Mouse (Mus musculus) intestine, embryonic 16.5 days (tissue): ENCODE data around the gene Rnpep. TPM values are rescaled to one million over a fixed set of nuclear protein-coding genes. Genes with fewer than 3 reads are reported as not detected.
A peak's percentile ranks its signal among the peaks of the same experiment; 100 is the strongest.

ENCODE experiments used
- ATAC-seq: fragments of 200-750 bp; cut with Nextera tagmentation; 2 replicates; pipeline ENCODE4 v1.8.0; 2017; ENCODE audit warnings: moderate TSS enrichment, moderate library complexity
- H3K27ac ChIP-seq: fragments of 300-500 bp; sonication (generic); 2 replicates; pipeline ENCODE4 v1.5.1; 2014; ENCODE audit warnings: mild to moderate bottlenecking, low read length
- H3K27me3 ChIP-seq: fragments of 300-500 bp; sonication (generic); replicated peaks from 2 replicates; pipeline ENCODE4 v1.6.1; 2014; ENCODE audit warnings: low read length, control low read depth, mixed read lengths; ENCODE audit not compliant: control insufficient read depth, insufficient read depth
- H3K36me3 ChIP-seq: fragments of 300-500 bp; sonication (generic); 2 replicates; pipeline ENCODE4 v1.6.1; 2014; ENCODE audit warnings: low read length, control low read depth; ENCODE audit not compliant: control insufficient read depth, insufficient read depth
- H3K4me1 ChIP-seq: fragments of 300-500 bp; sonication (generic); 2 replicates; pipeline ENCODE4 v1.6.1; 2014; ENCODE audit warnings: low read length, control low read depth, mixed read lengths; ENCODE audit not compliant: control insufficient read depth, insufficient read depth
- H3K4me2 ChIP-seq: fragments of 300-500 bp; sonication (generic); 2 replicates; pipeline ENCODE4 v1.6.1; 2014; ENCODE audit warnings: low read depth, low read length, control low read depth
- H3K4me3 ChIP-seq: fragments of 300-500 bp; sonication (generic); 2 replicates; pipeline ENCODE4 v1.5.1; 2014; ENCODE audit warnings: mild to moderate bottlenecking, low read length
- H3K9ac ChIP-seq: fragments of 300-500 bp; sonication (generic); 2 replicates; pipeline ENCODE4 v1.6.1; 2014; ENCODE audit warnings: low read depth, low read length
- H3K9me3 ChIP-seq: fragments of 300-500 bp; sonication (generic); 2 replicates; pipeline ENCODE4 v1.6.1; 2016; ENCODE audit warnings: low read length, control low read depth; ENCODE audit not compliant: control insufficient read depth
- WGBS: fragments of 180-500 bp; shearing (Covaris S2); extraction: QIAGEN DNeasy Blood & Tissue Kit; methylation state at CpG from one replicate; pipeline ENCODE4 v1.1.7; 2014; 5-methylcytosine and 5-hydroxymethylcytosine counted together
- polyA plus RNA-seq: library from polyadenylated mRNA; unstranded; fragments of >200 nt; fragmentation: Nextera tagmentation; extraction: Ambion mirVana; gene quantifications from 2 replicates; pipeline ENCODE4 v1.2.1, GENCODE M21; 2015

Gene Rnpep
- polyA plus RNA-seq, 1 experiment from 2014 or later, result 174 TPM

DNA sequence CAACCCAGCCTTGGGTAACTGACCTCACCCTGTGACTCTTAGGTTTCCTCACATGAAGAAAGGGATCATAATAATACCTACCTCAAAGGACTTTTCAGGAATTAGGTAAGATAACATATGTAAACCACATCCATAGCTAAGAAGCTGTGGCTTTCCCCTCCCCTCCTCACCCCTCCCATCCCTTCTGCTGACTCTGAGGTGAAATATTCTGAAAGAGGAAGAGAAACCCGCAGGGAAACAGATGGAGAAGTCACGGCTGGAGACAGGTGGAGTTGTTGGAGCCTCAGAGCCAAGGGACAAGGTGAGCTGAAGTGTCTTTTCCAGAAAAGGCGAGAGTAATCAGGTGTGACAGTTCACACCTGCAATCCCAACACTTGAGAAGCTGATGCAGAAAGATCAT, 59.7 kb downstream of the Rnpep start:
- Histone ChIP-seq H3K9me3 (0 out of 2 replicates have a peak, but pooled peaks cover 2% of the 10 kb centered on the region), H3K4me2 (no peak overlapping the region), H3K4me1 (peaks cover 12% of the 10 kb centered on the region; the same call in 1 of the 2 replicates), H3K36me3 (no peaks in the 10 kb centered on the region), H3K4me3 (no peak overlapping the region), H3K27ac (no peak overlapping the region), H3K9ac (no peak overlapping the region), H3K27me3 (no peaks in the 10 kb centered on the region)
- no peak for ATAC-seq
- 77% methylated on average over 3 of the region's 3 CpGs for WGBS

DNA sequence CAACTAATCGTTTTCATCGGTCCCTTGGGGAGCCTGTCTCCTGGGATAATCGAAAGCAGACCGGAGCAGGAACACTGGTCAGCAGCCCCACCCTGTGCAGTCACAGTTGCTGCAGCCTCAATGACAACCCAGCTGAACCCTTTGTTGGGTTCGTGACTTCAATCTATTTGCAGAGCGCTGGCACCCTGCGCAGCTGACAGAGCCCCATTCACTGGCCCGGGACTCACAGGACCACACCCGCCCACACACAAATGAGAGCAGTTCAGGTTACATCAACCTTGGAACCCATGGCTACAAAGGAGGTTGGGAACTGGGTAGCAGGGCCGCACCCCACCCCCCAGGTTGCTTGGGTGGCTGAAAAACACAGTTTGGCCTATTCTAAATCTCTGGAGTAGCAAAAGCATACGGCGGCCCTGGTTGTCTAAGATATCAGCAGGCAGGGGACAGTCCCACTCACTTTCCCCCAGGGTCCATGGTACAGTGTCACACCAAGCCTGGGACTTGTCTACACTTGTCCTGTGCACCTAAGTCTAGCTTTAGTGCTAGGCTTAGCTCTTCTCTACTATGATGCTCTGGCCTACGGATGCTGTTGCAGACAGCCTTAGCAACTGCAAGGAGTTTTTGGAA, 66.2 kb downstream of the Rnpep start:
- H3K27me3 ChIP-seq, result no peaks in the 10 kb centered on the region
- H3K4me3 ChIP-seq, result no peak overlapping the region
- no peak overlapping the region for H3K4me2 ChIP-seq
- no peaks in the 10 kb centered on the region for H3K4me1 ChIP-seq
- ATAC-seq, result peak; percentile 71
- no peak overlapping the region for H3K27ac ChIP-seq
- no peaks in the 10 kb centered on the region for H3K36me3 ChIP-seq
- no peaks in the 10 kb centered on the region for H3K9me3 ChIP-seq
- 52% methylated on average over 13 of the region's 13 CpGs for WGBS
- H3K9ac ChIP-seq, result 0 out of 2 replicates have a peak overlapping the region, but pooled peaks have one; percentile 25

DNA sequence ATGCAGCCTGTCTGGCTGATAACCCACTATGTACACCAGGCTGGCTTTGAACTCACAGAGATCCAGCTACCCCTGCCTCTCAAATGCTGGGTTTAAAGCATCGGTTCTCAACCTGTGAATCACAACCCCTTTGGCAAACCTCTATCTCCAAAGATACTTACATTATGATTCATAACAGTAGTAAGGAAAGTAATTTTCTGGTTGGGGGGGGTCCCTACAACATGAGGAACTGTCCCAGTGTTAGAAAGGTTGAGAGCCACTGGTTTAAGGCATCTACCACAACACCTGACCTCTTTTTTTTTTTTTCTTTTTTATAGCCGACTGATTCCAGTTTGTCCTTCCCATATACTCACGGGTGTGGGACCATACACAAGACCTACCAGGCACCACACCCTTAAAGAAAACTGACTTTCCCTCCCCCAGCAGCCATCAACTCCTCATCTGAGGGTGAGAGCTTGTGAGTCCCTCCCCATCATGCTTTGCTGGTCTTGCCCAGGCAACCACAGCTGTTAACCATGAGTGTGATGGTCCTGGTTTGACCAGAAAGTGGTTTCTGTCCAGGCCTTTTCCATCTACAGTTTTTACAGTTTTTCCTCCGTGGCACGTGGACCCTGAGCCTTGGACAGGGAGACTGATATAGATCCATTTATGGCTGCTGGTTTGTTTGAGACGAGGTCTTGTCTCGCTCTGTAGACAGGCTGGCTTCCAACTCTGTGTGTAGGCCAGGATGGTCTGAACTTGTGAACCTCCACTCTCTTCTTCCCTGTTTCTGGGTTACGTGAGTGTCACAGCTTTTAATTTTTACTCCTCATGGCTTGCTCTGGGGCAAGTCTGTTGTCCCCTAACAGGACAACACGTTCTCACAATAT, 69.9 kb downstream of the Rnpep start:
- Histone ChIP-seq H3K4me3 (no peak overlapping the region), H3K36me3 (no peaks in the 10 kb centered on the region), H3K27ac (no peak overlapping the region), H3K9ac (no peak overlapping the region), H3K4me1 (peaks cover 3% of the 10 kb centered on the region; the same call in 1 of the 2 replicates), H3K4me2 (no peak overlapping the region), H3K9me3 (no peaks in the 10 kb centered on the region), H3K27me3 (no peaks in the 10 kb centered on the region)
- peak; percentile 65 for ATAC-seq
- 67% methylated on average over 9 of the region's 9 CpGs for WGBS

Other genes with a start within 250 kb of the Rnpep start
- 0.43 and 0.44 TPM in 2 replicates for gene Lgr6, start 178.8 kb downstream of the Rnpep start, polyA plus RNA-seq
- 2.2 and 2.9 TPM in 2 replicates for gene Ptpn7, start 151.4 kb downstream of the Rnpep start, polyA plus RNA-seq
- gene Arl8a, start 137.3 kb downstream of the Rnpep start, polyA plus RNA-seq, result 21.4 and 56.5 TPM in 2 replicates
- gene Gpr37l1, start 116.4 kb downstream of the Rnpep start, polyA plus RNA-seq, result 0.71 and 0.77 TPM in 2 replicates
- gene Elf3, start 25.5 kb downstream of the Rnpep start, polyA plus RNA-seq, result 264 and 267 TPM in 2 replicates
- 247 and 268 TPM in 2 replicates for gene Timm17a, start 29.7 kb upstream of the Rnpep start, polyA plus RNA-seq
- gene Lmod1, start 40.7 kb upstream of the Rnpep start, polyA plus RNA-seq, result 10.6 and 11.7 TPM in 2 replicates
- gene Shisa4, start 91.2 kb upstream of the Rnpep start, polyA plus RNA-seq, result 19.3 and 22.4 TPM in 2 replicates
- 64.7 and 70.5 TPM in 2 replicates for gene Ipo9, start 146.4 kb upstream of the Rnpep start, polyA plus RNA-seq